Mouse (Mus musculus): ENCODE data around the gene Zfp64.
"Not testable (repeated sequence)": the region's sequence is repeated elsewhere in the genome, so short reads cannot be mapped to it uniquely, and the experiment has no call there.

Zfp64 gene

DNA sequence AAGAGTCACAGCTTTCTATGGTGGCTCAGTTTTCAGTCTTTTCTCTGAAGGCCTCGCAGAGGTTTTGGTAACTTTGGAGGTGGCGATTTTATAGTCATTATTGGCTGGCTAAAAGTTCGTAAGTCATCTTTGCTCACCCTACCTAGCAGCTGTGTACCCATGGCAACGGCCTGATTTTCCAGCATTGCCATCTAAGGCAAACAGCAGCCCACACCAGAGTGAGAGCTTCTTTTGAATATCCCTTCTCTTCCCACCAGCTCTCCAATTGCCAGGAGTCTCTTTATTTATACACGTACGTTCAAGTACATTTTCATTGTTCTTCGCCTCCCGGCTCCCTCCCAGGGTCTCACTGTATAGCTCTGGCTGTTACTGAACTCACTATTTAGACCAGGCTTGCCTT is 59.9 kb downstream of the Zfp64 start:
- DNase-seq (ENCODE audit: low spot score): no peak

DNA sequence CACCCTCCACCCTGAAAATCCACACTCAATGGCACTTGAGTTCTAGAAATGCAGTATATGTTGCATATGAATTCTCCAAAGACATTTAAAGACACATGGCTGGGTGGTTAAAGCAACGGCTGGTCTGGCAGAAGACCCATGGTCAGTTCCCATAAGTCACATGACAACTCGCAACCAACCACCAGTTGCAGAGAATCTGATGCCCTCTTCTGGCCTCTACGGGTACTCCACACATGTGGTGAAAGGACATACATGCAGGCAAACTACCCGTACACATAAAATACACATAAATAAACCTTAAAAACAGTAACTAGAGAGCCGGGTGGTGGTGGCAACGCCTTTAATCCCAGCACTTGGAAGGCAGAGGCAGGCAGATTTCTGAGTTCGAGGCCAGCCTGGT is 60.6 kb downstream of the Zfp64 start:
- DNase-seq (ENCODE audit: low spot score): no peak

DNA sequence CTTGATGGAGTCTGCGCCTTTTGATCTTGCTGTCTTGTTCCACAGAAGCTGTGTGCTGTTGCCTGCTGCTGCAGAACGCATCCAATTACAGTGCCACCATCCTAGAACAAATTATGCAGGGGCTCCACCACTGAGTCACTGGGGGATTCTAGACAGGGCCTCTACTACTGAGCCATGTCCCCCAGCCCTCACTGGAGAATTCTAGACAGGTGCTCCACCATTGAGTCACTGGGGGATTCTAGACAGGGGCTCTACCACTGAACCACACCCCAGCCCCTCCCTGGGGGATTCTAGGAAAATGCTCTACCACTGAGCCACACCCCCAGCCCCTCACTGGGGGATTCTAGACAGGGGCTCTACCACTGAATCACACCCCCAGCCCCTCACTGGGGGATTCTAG is 63.3 kb downstream of the Zfp64 start:
- DNase-seq (ENCODE audit: low spot score): no peak

DNA sequence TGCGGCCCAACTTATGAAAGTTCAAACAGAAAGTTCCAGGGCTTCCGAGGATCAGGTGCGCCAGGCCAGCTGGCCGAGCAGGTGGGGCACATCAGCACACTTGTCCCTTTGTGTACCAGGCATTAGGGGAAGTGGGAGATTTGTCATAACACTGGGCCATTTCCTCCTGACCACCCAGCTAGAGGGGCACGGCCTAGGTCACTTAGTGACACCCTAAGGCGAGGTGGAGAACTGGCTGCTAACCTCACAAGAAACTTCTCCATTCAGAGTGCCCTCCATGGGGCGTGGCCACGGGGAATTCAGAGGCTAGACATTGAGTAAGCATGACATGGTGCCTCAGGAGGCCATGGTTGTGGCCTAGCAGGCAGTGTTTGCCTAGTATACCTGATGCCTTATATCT is 70.7 kb downstream of the Zfp64 start:
- no peak for DNase-seq (ENCODE audit: low spot score)

DNA sequence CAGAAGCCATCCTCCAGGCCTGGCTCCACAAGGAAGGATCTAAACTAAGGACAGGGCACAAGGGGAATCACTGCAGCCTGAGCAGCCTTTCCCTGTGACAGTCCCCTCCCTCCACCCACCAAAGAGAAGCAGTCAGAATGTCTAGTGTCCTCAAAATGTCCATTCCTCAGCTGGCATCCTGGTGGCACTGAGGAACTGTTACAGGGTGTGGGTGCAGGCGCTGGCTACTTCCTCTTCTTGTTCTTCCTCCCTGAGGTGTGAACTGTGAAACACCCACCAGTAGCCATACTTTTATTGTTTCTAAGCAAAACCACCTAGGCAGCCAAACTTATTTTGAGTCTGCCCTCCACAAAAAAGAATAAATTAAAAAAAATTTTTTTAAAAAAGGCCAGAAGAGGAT is 72.4 kb downstream of the Zfp64 start:
- DNase-seq (ENCODE audit: low spot score): no peak

DNA sequence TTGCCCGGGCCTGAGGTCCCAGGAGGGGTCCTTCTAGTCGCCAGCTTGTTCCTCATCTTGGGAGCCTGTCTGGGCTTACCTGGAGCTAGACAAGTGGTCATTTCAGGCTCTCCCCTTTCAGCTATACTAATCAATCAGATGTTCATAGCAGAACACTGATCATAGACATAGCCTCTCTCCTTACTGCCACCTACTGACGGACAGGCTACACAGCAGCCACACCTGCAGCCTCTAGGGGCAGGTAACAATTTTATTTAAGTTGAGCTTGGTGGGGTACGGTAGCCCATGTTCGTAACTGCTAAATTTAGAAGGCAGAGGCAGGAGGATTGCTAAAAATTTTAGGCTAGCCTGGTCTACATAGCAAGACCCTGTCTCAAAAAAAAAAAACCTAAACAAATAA is 73.5 kb downstream of the Zfp64 start:
- no peak for DNase-seq (ENCODE audit: low spot score)

DNA sequence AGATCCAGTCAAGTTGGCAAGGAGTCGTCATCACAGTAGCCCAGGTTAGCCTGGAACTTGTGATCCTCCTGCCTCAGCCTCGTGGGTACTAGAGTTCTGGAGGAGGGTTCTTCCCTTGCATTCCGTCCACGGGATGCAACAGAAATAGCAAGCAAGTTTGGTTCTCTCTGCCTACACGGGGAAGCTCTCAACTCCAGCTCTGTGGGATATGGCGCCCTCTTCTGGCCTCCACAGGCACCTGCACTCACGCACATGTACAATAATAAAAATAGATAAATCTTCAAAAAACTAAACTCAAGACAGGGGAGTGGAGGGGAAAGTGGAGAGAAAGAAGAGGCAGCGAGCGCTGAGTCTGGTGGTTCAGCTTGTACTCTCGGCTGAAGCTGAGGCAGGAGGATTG is 75.8 kb downstream of the Zfp64 start:
- DNase-seq (ENCODE audit: low spot score): no peak

DNA sequence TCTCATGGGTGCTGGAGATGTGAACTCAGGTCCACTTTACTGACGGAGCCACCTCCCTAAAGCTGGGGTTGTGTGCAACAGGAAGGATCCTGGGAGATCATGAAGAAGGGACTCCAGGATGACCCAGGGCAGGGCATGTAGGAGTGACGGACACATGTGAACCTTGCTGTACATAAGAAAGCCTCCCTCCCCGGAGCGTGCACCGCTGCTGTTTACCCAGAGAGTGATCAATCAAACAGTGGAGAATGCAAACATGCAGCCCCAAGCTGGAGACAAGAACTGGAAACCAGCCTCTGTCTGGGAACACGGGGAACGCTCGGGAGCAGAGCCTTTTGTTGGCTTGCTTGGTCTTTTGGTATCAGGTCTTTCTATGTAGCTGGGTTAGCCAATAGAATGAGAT is 76.7 kb downstream of the Zfp64 start:
- no peak for DNase-seq (ENCODE audit: low spot score)

DNA sequence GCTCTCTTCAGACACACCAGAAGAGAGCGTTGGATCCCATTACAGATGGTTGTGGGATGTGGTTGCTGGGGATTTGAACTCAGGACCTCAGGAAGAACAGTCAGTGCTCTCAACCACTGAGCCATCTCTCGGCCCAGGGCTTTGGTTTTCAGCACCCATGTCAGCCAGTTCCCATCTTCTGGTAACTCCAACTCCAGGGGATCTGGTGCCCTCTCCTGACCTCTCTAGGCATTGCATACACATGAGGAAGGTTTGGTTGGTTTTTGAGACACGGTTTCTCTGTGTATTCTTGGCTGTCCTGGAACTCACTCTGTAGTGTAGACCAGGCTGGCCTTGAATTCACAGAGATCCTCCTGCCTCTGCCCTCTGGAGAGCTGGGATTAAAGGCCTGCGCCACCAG is 77.2 kb downstream of the Zfp64 start:
- no peak for DNase-seq (ENCODE audit: low spot score)

DNA sequence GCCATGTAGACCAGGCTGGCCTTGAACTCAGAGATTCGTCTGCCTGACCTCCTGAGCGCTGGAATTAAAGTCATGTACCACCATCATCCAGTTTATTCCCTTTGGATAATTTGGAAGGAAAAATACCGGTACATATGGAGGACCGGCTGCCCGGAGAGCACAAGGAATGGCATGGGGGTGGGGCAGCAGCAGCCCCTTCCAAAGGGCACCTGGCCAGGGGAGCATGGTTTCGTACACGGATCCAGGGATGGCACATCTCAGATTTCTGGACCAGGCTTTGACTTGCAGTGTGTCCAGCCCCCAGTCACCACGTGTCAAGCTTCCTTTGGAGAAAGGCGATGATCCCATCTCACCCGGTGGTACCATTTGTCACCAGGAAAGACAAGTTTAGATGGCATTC is 78.8 kb downstream of the Zfp64 start:
- no peak for DNase-seq (ENCODE audit: low spot score)

DNA sequence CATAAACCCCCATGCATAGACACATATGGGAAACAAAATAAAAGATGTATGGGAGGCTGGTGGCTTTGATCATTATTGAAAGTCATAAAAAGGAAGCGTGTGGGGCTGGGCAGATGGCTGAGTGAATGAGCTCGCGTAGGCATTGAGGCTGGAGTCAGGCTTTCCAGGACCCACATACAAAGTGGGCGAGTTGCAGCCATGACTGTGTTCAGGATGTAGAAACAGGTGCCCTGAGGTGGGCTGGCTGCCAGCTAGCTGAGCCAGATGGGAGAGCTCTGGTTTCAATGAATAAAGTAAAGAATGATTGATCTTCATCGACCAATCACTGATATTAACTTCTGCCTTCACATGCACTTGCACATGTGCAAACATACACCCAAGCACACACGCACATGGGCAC is 80.9 kb downstream of the Zfp64 start:
- DNase-seq (ENCODE audit: low spot score): no peak

DNA sequence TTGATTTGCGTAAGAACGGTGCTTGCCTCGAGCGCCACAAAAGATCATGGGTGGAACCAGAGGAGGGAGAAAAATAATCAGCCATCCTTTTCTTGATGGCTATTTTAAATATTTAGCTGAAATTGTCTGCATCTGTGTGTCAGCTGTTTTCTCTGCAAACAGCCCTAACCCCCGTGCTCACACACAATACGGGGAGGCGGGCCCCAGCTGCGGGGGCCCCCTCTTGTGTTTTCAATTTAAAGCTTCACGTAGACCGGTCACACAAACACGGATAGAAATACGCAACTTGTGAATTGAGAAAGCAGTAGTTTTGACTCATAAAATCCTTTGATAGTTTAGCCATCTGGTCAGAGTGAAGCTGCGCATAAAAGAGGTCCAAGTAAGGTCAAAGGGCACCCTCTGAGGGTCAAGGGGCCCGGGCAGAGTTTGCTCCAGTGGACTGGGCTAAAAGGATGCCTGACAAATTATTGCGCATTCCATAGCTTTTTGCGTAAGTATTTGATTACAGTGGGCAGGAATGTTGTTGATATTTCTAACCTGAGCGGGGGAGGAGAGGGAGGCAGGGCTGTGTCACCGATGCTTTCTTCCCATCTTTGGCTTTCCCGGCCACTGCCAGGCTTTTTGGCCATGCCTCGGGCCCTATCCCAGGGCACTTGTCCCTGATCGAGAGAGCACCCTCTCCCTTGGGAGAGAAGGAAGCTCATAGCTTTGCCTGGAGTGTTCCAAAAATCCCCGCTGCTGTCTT is 83.4 kb downstream of the Zfp64 start:
- no peak for DNase-seq (ENCODE audit: low spot score)

DNA sequence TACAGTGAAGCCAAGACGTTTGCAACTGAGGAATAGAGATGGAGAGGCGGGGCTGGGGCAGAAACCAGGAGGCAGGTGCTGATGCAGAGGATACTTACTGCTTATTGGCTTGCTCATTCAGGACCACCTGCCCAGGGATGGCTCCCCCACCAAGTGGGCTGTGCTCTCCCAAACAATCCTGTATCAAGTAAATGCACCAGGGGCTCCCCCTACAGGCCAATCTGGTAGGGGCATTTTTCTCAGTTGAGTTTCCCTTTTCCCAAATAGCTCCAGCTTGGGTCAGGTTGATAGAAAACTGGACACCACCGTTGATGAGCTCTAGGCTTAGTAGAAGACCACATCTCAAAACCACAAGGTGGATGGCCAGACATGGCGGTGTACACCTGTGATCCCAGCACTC is 84.9 kb downstream of the Zfp64 start:
- no peak for DNase-seq (ENCODE audit: low spot score)

DNA sequence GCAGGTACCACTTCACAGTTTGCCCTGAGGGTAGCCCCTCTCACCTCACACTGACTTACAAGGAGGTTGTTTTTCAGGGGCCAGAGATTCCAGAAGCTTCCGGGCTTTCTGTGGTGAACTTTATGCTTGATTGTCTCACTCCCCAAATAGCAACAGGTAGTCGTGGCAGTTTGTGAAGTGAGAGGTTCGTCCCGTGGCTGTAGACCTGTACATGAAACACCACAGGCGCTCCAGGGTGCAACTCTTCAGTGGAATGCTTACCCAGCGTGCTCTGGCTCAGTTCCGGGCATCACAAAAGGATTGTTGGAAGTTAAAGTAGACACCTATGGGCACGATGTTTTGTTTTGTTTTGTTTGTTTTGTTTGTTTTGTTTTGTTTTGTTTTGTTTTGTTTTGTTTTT is 88.4 kb downstream of the Zfp64 start:
- DNase-seq (ENCODE audit: low spot score): no peak

DNA sequence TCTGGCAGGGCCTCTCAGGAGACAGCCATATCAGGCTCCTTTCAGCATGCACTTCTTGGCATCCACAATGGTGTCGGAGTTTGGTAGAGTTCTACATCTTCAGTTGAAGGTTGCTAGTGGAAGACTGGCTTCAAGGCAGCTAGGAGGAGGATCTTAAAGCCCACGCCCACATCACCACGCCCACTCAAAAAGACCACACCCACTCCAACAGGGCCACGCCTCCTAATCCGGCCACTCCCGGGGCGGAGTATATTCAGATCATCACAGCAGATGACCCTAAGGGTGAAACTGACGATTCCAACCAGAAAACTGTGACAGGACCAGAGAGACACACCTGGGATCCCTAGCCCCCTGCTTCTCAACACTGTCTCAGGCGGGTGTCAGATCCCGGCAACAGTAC is 89.0 kb downstream of the Zfp64 start:
- no peak for DNase-seq (ENCODE audit: low spot score)

DNA sequence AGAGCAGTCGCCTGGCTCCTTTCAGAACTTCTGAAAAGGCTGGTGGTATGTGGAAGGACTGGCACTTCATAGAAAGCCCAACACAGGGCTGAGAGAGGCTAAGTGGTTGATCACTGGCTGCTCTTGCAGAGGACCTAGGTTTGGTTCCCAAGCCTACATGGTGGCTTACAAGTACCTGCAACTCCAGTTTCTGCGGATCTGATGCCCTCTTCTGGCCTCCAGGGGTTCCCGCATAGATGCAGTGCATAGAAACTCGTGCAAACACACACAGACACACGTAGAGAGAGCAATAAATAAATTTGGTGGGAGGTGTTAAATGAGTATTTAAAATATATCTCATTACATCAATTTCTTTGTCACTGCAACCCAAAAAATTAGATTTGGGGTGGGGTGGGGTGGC is 90.5 kb downstream of the Zfp64 start:
- DNase-seq (ENCODE audit: low spot score): no peak

DNA sequence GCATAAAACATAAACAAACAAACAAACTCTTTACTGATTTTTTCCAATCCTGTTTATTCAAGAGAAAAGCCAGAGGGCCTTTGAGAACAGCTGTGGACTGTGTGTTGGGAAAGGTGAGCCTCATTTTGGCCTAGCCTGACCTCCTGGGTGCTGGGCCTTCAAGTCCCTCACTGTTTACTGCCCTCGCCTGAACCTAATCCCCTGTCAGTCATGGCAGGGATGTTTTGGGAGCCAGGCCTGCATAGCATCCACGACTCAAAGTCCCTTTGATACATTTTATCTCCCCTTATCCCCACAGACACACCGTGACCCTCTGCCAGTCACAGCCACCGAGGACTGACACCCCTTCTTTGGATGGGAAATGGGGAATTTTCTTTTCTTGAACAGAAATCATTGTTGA is 92.7 kb downstream of the Zfp64 start:
- DNase-seq (ENCODE audit: low spot score): no peak

DNA sequence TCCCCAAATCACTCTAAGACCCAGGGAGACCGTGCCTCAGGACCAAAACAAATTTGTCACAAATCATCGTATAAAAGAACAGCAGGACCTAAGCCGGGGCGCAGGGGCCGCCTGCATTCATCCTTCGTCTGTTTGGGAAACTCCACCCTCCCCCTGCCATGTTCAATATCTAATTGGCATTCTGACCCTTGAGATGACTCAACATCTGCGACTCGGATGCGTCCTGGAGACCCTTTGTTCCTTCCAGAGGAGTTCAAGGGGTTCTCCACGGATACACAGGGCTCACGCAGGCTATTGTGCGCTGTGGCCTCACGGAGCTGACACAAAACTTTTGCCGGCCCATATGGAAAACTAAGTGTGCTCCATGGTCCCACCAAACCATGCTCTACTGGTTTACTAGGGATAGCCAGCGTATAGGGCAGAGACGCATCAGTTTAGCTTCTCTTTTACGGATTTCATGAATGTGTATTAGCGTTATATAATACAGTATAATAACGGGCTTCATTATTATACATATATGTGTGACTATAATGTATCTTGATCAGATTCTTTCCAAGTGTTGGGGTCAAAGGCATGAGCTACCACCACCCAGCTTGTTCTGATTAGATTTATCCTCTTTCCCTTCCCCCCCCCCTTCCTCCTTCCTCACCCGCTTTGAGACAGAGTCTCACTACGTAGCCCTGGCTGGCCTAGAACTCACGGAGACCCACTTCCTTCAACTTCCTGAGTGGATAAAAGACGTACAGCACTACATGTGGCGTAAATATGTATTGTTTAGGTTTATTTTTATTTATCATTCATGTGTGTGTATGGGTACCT is 94.3 kb downstream of the Zfp64 start:
- DNase-seq (ENCODE audit: low spot score): no peak

DNA sequence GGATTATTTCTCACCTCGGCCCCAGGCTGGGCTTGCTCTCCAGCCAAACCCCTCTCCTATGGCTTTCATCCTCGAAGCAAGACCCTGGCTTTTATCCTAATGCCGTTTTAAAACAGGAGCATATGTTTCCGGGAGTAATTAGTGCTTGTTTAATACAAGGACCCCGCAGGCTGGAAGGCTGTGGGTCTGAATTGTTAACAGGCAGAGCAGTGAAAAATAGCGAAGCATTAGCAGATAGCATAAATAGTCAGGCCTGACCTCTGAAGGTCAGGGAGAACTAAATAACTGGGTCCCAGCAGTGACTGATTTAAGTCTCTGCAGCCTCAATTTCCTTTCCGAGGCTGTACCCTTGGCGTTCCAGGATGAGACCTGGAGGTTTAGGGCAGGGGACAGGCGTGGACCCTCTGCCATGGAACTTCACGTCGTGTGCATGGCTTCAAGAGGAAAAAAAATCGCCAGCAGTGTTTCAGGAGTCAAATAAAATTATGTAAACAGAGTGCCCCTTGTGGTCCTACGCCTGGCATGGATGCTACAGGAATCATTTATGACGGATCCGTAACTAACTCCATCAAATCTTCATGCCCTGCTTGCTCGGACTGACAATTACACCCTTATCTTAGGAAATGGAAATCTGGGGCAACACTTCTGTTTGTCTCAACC is 95.2 kb downstream of the Zfp64 start:
- no peak for DNase-seq (ENCODE audit: low spot score)

DNA sequence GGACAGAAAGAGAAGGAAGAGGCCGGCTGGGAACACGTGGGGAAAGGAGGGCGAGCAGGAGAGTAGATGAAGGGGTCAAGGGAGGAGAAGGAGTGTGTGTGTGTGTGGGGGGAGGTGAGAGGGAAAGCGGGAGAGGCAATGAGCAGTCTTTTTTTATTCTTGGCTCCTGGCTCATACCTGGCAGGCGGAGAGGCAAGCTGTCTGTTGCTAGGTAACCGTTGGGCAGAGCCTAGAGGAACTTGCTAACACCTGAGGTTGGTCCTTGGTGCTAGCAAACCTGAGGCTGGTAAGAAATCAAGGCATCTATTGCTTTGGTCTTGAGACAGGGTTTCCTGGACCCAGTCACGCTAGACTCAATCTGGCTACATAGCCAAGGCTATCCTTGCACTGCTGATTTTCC is 98.7 kb downstream of the Zfp64 start:
- DNase-seq (ENCODE audit: low spot score): no peak

DNA sequence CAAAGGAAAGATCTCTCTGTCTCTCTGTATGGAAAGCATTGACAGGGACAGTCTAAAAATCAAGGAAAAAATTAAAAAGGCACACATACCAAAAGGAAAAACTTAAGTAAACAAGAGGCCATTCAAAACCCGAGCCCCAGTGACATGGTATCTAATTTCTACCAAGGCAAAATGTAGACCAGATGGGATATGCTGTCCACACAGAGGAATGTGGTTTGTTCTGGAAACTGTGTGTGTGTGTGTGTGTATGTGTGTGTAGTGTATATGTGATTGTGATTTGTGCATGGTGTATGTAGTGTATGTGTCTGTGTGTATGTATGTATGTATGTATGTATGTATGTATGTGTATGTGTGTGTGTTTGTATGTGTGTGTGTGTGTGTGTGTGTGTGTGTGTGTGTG is 100.6 kb downstream of the Zfp64 start:
- DNase-seq (ENCODE audit: low spot score): no peak

DNA sequence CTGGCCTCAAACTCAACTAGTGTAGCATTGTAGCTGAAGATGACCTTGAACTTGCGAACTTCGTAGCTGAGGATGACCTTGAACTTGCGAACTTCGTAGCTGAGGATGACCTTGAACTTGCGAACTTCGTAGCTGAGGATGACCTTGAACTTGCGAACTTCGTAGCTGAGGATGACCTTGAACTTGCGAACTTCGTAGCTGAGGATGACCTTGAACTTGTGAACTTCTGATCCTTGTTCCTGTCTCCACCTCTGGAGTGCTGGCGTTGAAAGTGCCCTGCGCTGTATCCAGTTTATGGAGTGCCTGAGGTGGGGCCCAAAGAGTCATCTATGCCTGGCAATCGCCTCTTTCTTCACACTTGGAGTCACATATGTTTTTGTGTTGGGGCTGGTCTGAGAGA is 101.5 kb downstream of the Zfp64 start:
- DNase-seq (ENCODE audit: low spot score): not testable (repeated sequence)

DNA sequence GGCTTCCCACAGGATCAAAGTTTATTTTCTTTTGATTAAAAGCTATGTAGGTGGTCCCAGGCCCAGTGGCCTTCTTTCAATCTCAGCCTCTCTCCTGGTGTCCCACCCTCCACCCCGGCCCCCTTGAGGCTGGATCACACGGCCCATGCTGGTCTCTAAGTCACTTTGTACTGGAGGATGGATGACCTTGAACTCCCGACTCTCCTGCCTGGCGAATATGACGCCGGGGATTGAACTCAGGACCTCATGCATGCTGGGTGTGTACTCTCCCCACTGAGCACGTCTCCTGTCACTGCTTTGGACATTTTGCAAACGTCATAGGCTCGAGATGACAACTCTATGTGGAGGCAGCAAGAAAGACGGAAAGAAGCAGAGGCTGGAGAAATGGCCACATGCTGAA is 103.8 kb downstream of the Zfp64 start:
- DNase-seq (ENCODE audit: low spot score): no peak

All from urinary bladder, postnatal 25 days (tissue).